Mouse (Mus musculus) small intestine, adult 10 weeks (tissue): ENCODE results near the gene Spsb2. TPM values are rescaled to one million over a fixed set of nuclear protein-coding genes. Genes with fewer than 3 reads are reported as not detected.

Experiments
- polyA plus RNA-seq: library from polyadenylated mRNA; stranded (reverse); fragments of 350-450 nt; fragmentation: Illumina TruSeq; extraction: RNeasy Lipid Tissue Mini Kit (QIAGEN cat#74804); gene quantifications from one replicate; pipeline ENCODE4 v1.2.3, GENCODE M21; 2014; ENCODE audit warnings: low replicate concordance

The Spsb2 gene
- polyA plus RNA-seq, result not detected

DNA sequence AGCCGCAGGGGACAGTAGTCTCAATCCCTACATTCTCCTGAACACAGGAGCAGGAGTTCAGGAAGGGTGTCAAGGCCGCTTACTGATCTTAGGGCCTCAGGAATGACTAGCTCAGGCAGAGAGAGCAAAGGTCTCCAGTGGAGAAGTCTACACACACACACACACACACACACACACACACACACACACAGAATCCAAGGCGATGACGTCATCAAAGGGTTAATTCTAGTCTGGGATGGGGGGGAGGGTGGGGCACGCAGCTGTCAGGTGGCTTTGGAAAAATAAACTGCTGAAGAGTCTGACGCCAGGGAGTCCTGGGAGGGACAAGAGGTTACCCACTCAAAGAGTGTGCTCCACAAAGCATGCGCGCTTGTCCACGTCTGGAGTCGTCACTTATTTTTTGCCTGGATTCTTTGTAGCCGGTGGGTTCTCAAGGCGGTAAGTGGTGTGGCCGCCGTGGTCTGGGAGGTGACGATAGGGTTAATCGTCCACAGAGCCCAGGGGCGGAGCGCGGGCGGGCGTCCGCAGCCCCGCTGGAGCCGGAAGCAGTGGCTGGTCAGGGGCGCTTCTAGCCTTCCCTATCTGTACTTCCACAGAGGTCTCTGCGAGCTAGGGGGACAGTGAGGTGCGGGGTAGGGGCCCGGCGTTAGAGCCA is at the start of gene Spsb2:
Gene Spsb2 (plus strand): TSS at position 304 of the 655 bp plus-strand sequence.

DNA sequence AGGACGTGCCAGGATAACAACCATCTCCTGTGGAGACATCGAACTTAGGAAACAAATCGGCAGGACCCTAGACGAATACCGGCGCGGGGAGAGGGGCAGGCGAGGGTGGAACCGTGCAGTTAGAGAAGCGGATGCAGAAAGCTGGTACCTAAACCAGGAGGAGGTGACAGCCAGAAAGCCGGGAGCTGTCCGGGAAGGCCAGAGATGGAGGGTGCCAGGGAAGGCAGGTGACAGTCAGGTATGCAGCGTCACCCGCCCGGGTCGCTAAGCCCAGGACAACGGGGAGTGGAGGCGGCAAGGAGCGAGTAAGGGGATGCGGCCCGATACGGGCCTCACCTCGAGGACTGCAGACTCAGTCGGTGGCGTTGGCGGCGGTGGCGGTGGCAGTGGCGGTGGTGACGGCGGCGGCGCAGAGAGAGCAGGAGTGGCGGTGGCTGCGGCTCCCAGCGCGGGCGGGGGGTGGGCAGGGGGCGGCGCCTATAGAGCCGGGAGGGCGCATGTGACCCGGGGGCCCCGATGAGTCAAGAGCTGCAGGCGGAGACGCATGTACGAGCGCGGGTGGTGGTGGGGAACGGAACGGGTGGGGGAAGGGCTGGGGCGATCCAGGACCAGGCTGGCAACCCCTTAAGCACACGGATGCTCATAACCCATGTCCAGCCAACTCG is 39.2 kb upstream of the Spsb2 start, which contains the start of gene Eno2:
Gene Eno2 (minus strand): TSS at position 573 of the 665 bp plus-strand sequence.

DNA sequence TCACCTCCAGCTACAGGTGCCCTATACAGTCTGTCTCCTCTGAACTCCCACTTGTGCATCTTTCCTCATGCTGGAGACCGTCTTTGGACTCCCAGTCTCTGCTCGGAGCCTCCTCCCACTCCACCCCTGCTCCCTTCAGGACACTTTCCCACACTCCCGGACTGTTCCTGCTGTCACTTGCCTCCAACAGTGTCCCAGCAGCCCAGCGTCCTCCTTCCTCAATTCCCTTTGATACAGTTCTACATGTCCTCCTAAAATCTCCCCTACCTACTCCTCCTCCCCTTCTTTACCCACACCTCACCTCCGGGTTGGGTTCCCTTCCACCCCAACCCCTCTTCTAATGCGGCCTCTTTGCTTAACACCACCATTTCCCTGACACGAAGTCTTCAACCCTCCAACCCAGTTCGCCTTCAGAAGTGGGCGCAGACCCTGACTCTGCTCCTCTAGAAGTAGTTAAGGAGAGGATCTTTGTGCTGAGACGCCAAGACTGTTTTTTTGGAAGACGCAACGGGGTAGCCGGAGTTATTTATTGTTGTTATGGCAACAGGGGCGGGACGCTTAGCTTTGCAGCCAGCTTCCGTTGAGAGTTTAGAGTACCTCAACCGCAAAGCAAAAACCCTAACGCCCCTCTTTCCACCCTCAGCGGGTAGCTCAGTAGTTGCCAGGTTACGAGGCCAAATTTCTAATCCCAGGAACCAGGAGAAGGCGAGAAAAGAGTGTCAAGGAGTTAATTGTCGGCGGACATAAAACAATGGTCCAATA is 29.1 kb upstream of the Spsb2 start, which contains the start of gene Lrrc23:
Gene Lrrc23 (minus strand): TSS at position 506 of the 762 bp plus-strand sequence.

DNA sequence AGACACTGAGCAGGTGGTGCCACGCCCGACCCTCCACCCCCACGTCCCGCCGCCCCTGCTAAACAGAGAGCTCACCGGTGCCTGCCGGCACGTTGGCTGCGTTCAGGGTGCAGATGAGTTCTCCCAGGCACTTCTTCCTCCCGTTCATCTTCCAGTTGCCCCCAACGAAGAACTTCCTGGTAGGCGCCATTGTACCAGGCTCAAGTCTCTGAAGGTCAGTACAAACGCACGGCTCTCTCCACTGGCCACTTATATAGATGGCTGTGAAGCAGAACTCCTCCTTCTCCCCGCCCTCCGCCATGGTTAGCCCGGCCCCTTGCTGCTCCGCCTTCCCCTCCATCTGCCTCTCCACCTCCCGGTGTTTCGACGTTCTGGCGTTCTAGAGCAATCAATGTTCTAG is 5.5 kb downstream of the Spsb2 start, which contains the start of gene Tpi1:
Gene Tpi1 (minus strand): TSS at position 364 of the 400 bp plus-strand sequence.

DNA sequence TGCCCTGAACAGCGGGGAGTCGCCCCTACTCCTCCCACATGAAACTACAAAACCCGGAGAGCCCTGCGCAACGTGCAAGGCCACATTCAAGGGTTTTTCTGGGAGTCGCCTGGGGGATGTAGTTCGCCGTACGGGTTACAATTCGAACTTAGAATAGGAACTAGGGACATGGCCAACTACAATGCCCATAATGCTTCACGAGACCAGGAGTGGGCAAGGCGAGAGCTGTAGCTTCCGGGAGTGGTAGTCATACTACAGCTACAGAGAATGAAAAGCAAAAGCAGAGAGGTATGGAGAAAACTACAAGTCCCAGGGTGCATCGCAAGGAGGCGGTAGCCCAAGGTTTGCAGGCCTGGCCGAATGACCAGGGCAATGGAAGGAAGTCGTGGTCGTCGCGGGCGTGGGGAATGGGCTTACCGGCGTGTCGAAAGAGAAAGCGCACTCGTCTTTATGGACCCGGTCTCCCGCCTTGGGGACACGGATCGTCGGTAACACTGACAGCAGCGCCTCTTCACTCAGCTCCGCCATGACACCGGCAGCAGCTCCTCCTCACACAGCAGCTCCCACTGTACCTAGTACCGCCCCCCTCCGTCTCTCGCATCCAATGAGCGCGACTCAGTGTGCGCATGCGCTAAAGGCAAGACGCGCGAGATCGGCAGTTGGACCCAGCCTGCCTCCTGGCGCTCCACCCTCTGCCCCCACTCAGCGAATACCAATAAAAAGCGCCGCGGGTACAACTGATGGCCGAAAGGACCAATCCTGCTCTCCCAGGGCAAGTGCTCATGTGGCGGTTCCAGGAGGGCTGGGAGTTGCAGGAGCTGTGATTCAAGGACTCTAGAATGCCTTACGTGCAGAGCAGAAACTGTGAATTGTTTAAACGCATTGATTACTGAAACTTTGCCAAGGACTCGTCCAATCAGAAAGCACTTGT is 20.7 kb downstream of the Spsb2 start, which contains the start of the genes Usp5 and Cdca3:
Gene Usp5 (minus strand): TSS at position 617 of the 931 bp plus-strand sequence.
Gene Cdca3 (plus strand): TSS at position 680 of the 931 bp plus-strand sequence.

DNA sequence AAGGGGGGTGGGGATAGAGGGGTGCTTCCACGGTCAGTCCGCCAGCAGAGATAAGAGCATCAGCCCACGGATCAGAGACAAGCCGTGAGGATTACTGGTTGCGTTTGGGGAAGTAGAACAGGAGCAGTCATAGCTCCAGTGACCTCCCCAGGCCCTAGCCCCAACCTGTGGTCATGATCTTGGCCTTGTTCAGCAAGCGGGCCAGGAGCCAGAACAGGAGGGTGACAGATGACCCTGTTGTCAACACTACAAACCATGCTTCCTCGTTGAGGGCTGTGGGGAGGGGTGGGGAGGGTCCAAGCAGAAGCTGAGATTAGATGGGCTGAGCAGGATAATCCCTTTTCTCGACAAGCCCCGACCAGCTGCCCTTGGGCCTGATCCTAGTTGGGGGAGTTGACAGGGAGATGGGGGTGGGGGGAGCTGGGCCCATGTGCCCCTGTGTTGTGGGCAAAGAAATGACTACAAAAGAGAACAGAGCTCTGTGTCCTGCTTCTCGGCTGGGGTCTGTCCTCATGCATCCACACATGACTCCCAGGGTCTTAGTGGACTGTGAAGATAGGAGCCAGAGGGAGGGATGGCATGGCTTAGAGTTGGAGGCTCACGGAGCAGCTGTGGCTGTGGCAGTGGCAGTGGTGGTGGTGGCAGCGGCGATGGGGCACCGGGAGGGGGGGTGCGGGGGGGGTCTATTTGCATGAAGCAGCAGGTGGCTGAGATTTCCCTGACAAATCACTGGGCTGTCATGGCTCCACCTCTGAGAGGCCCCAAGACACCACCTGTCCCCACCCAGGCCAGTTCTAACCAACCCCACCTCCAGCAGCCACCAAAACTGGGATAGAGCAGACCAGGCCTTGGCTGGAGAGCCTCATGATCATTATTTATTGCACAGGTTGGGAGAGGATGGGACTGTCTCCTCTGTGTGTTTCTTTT is 32.0 kb downstream of the Spsb2 start, which contains the start of gene Gnb3:
Gene Gnb3 (minus strand): TSS at position 35 of the 927 bp plus-strand sequence.

DNA sequence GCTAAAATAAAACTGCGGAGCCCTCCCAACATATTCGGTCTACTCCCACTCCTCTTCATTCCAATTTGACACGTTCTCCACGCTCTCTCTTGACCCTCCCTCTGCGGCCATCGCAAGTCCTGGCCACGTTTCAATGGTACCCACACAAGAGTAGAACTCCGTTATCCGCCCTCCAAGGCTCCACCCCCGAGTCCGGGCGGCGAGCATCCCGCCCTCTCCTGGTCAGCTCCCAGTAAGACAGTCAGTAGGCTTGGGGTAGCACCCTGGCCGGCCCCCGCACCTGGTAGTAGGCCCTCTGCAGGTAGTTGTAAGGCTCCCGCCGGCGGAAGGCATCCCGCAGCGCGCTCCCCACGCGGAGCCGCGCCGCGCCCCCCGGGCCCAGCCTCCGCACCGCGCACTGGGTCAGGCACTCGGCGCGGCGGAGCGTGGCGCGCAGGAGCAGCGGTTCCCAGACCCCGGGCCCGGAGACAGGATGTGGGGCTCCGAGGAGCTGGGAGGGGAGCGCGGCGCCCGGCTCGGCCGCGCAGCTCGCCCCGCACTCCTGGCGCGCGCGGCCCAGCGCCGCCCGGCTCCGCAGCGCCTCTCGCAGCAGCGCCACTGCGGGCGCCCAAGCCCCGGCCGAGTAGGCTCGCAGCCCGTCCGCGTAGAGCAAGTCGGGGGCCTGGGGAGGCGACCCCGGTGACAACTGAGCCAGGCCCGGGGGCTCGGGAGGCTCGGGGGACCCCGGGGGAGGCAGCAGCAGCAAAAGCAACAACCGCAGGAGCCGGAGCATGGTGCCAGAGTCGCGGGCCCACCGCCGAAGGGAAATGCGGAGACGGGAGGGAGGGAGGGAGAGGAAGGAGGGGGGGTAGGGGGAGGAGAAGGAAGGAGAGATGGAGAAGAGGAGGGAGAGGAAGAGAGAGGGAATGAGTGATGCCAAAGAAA is 48.7 kb downstream of the Spsb2 start, which contains the start of gene P3h3:
Gene P3h3 (minus strand): TSS at position 837 of the 924 bp plus-strand sequence.

Other genes starting within 250 kb of the Spsb2 start
- not detected for gene C1rb, start 238.4 kb upstream of the Spsb2 start, polyA plus RNA-seq
- gene C1s2, start 172.6 kb upstream of the Spsb2 start, polyA plus RNA-seq, result 0.30 TPM
- 128 TPM for gene Lpcat3, start 145.6 kb upstream of the Spsb2 start, polyA plus RNA-seq
- 8.9 TPM for gene Emg1, start 96.5 kb upstream of the Spsb2 start, polyA plus RNA-seq
- gene Phb2, start 96.3 kb upstream of the Spsb2 start, polyA plus RNA-seq, result 27.4 TPM
- 0.89 TPM for gene Ptpn6, start 69.9 kb upstream of the Spsb2 start, polyA plus RNA-seq
- 1.6 TPM for gene Grcc10, start 67.3 kb upstream of the Spsb2 start, polyA plus RNA-seq
- not detected for gene Gm45234, start 52.6 kb upstream of the Spsb2 start, polyA plus RNA-seq
- gene Atn1, start 52.1 kb upstream of the Spsb2 start, polyA plus RNA-seq, result 0.41 TPM
- 0.41 TPM for gene Eno2, start 39.0 kb upstream of the Spsb2 start, polyA plus RNA-seq
- not detected for gene Lrrc23, start 28.9 kb upstream of the Spsb2 start, polyA plus RNA-seq
- 27.8 TPM for gene Tpi1, start 5.6 kb downstream of the Spsb2 start, polyA plus RNA-seq
- 12.5 TPM for gene Usp5, start 20.8 kb downstream of the Spsb2 start, polyA plus RNA-seq
- 6.3 TPM for gene Cdca3, start 20.9 kb downstream of the Spsb2 start, polyA plus RNA-seq
- gene Gnb3, start 31.6 kb downstream of the Spsb2 start, polyA plus RNA-seq, result not detected
- gene P3h3, start 49.1 kb downstream of the Spsb2 start, polyA plus RNA-seq, result not detected
- not detected for gene Gpr162, start 55.3 kb downstream of the Spsb2 start, polyA plus RNA-seq
- gene Cd4, start 79.6 kb downstream of the Spsb2 start, polyA plus RNA-seq, result 2.6 TPM
- gene Lag3, start 103.0 kb downstream of the Spsb2 start, polyA plus RNA-seq, result not detected
- gene Ptms, start 111.4 kb downstream of the Spsb2 start, polyA plus RNA-seq, result 75.4 TPM
- gene Mlf2, start 122.7 kb downstream of the Spsb2 start, polyA plus RNA-seq, result 12.7 TPM
- gene Cops7a, start 156.9 kb downstream of the Spsb2 start, polyA plus RNA-seq, result 17.0 TPM
- gene Pianp, start 188.0 kb downstream of the Spsb2 start, polyA plus RNA-seq, result 0.33 TPM
- gene Zfp384, start 200.5 kb downstream of the Spsb2 start, polyA plus RNA-seq, result 12.7 TPM
- gene Ing4, start 231.1 kb downstream of the Spsb2 start, polyA plus RNA-seq, result 18.8 TPM
- 2.5 TPM for gene Acrbp, start 241.0 kb downstream of the Spsb2 start, polyA plus RNA-seq